Mouse (Mus musculus): ENCODE data around the gene Mvb12a. TPM values are rescaled to one million over a fixed set of nuclear protein-coding genes. Genes with fewer than 3 reads are reported as not detected.

Gene Mvb12a
- polyA plus RNA-seq, 1 experiment: 61.5 TPM

- Histone ChIP-seq H3K36me3 (ENCODE audit: control insufficient read depth, insufficient read depth) (no peaks in the 10 kb centered on the region), H3K4me3 (no peak overlapping the region), H3K4me2 (ENCODE audit: low read depth) (peak overlapping the region; percentile 62), H3K27me3 (ENCODE audit: control insufficient read depth, insufficient read depth, insufficient read length) (no peaks in the 10 kb centered on the region), H3ac (ENCODE audit: control insufficient read depth, insufficient read length) (no peak overlapping the region), H3K79me2 (ENCODE audit: control insufficient read depth, insufficient read depth) (no peaks in the 10 kb centered on the region)
- TF ChIP-seq POLR2A (IDR thresholded peaks at IDR 0.05; ENCODE audit: insufficient read length, low read depth) (no peak), MYOG (IDR thresholded peaks at IDR 0.05; ENCODE audit: control insufficient read depth in 1 of 3, insufficient read depth in 1 of 3, insufficient read length in 2 of 3, low read depth in 2 of 3) (peak in 2 of 3 experiments; percentile 44 to 75), POLR2AphosphoS2 (IDR thresholded peaks at IDR 0.05; ENCODE audit: insufficient read length, low read depth) (peak; percentile 83), TCF3 (IDR thresholded peaks at IDR 0.05; ENCODE audit: insufficient read length, low read depth) (no peak), MYOD1 (IDR thresholded peaks at IDR 0.05; ENCODE audit: control insufficient read depth in 1 of 3, insufficient read length in 2 of 3, low read depth in 2 of 3) (peak in 2 of 3 experiments; percentile 54 to 81)
Measured at GRCm38 (mm10) chr8:71497881-71498501, 44.7 kb upstream of the Mvb12a start.

DNA sequence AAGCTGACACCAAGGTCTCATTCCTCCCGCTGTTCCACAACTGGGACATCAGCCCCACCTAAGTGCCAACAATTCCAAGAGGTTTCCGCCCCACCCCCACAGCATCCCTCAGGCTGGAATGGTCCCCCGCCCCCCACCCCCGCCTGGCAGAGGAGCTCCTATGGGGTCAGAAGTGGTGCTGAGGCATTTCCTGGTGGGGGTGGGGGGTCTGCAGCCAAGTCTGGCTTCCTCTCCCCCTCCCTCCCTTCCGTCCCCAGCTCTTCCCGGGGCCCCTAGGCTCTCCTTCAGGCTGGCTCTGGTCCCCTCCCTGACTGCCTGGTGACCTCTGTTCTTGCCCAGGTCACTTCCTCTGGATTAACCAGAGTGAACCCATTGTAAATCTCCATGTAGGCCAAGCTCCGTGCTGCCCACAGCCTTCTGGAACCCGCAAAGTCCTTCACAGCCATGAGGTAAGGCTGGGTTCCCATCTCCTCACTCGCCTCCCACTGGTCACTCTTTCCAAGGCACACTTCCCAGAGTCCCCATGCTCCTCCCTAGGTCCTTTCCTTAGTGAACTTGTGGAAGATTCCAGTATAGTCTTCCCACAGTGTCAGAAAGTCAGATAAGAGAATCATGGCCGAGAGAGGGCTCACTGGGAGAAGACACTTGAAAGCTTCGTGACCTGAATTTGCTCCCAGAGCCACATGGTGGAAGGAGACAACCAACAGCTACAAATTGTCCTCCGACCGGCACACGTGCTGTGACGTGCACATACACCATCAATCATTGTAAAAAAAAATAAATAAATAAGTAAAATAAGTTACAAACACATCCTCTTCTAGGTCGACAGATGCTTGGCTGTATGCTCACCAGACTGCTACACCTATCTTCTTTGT, 43.7 kb upstream of the Mvb12a start:
- Histone ChIP-seq H3K27me3 (ENCODE audit: control insufficient read depth, insufficient read depth, insufficient read length) (no peaks in the 10 kb centered on the region), H3K36me3 (ENCODE audit: control insufficient read depth, insufficient read depth) (no peaks in the 10 kb centered on the region), H3ac (ENCODE audit: control insufficient read depth, insufficient read length) (no peak overlapping the region), H3K4me2 (ENCODE audit: low read depth) (no peak overlapping the region), H3K79me2 (ENCODE audit: control insufficient read depth, insufficient read depth) (no peaks in the 10 kb centered on the region), H3K4me3 (no peak overlapping the region)
- TF ChIP-seq POLR2A (IDR thresholded peaks at IDR 0.05; ENCODE audit: insufficient read length, low read depth) (no peak), MYOG (IDR thresholded peaks at IDR 0.05; ENCODE audit: control insufficient read depth in 1 of 3, insufficient read depth in 1 of 3, insufficient read length in 2 of 3, low read depth in 2 of 3) (no peak), POLR2AphosphoS2 (IDR thresholded peaks at IDR 0.05; ENCODE audit: insufficient read length, low read depth) (no peak), E2F4 (IDR thresholded peaks at IDR 0.05; ENCODE audit: insufficient read depth) (no peak), TCF3 (IDR thresholded peaks at IDR 0.05; ENCODE audit: insufficient read length, low read depth) (no peak), SRF (IDR thresholded peaks at IDR 0.05; ENCODE audit: control insufficient read depth, insufficient read length, low read depth) (no peak)

GRCm38 (mm10) chr8:71504349-71504748, 38.4 kb upstream of the Mvb12a start:
- no peaks in the 10 kb centered on the region for H3K79me2 ChIP-seq (ENCODE audit: control insufficient read depth, insufficient read depth)
- peaks cover 22% of the 10 kb centered on the region for H3K27me3 ChIP-seq (ENCODE audit: control insufficient read depth, insufficient read depth, insufficient read length)
- H3K4me2 ChIP-seq (ENCODE audit: low read depth): no peak overlapping the region
- no peaks in the 10 kb centered on the region for H3K36me3 ChIP-seq (ENCODE audit: control insufficient read depth, insufficient read depth)
- H3K4me3 ChIP-seq: no peak overlapping the region
- no peak for TF ChIP-seq REST (IDR thresholded peaks at IDR 0.05; ENCODE audit: insufficient read depth, insufficient read length)
- TF ChIP-seq MYOD1 (IDR thresholded peaks at IDR 0.05; ENCODE audit: control insufficient read depth in 1 of 3, insufficient read length in 2 of 3, low read depth in 2 of 3): no peak
- TF ChIP-seq E2F4 (IDR thresholded peaks at IDR 0.05; ENCODE audit: insufficient read depth): no peak
- no peak for TF ChIP-seq TCF3 (IDR thresholded peaks at IDR 0.05; ENCODE audit: insufficient read length, low read depth)
- no peak for TF ChIP-seq MYOG (IDR thresholded peaks at IDR 0.05; ENCODE audit: control insufficient read depth in 1 of 3, insufficient read depth in 1 of 3, insufficient read length in 2 of 3, low read depth in 2 of 3)
- no peak overlapping the region for H3ac ChIP-seq (ENCODE audit: control insufficient read depth, insufficient read length)

- no peak overlapping the region for H3K4me3 ChIP-seq
- no peak overlapping the region for H3ac ChIP-seq (ENCODE audit: control insufficient read depth, insufficient read length)
- no peak overlapping the region for H3K4me2 ChIP-seq (ENCODE audit: low read depth)
- TF ChIP-seq USF1 (IDR thresholded peaks at IDR 0.05; ENCODE audit: low read depth) (no peak), SRF (IDR thresholded peaks at IDR 0.05; ENCODE audit: control insufficient read depth, insufficient read length, low read depth) (no peak), MYOG (IDR thresholded peaks at IDR 0.05; ENCODE audit: control insufficient read depth in 1 of 3, insufficient read depth in 1 of 3, insufficient read length in 2 of 3, low read depth in 2 of 3) (no peak), TCF12 (IDR thresholded peaks at IDR 0.05; ENCODE audit: insufficient read depth, poor library complexity, severe bottlenecking) (no peak), MAX (IDR thresholded peaks at IDR 0.05; ENCODE audit: low read depth) (no peak), POLR2A (IDR thresholded peaks at IDR 0.05; ENCODE audit: insufficient read length, low read depth) (no peak), REST (IDR thresholded peaks at IDR 0.05; ENCODE audit: insufficient read depth, insufficient read length) (no peak), E2F4 (IDR thresholded peaks at IDR 0.05; ENCODE audit: insufficient read depth) (no peak), POLR2AphosphoS2 (IDR thresholded peaks at IDR 0.05; ENCODE audit: insufficient read length, low read depth) (no peak), CEBPB (IDR thresholded peaks at IDR 0.05; ENCODE audit: insufficient read depth, poor library complexity, severe bottlenecking) (no peak), TCF3 (IDR thresholded peaks at IDR 0.05; ENCODE audit: insufficient read length, low read depth) (no peak), MYOD1 (IDR thresholded peaks at IDR 0.05; ENCODE audit: control insufficient read depth in 1 of 3, insufficient read length in 2 of 3, low read depth in 2 of 3) (no peak)
- H3K79me2 ChIP-seq (ENCODE audit: control insufficient read depth, insufficient read depth): no peaks in the 10 kb centered on the region
- peaks cover 31% of the 10 kb centered on the region for H3K27me3 ChIP-seq (ENCODE audit: control insufficient read depth, insufficient read depth, insufficient read length)
- no peaks in the 10 kb centered on the region for H3K36me3 ChIP-seq (ENCODE audit: control insufficient read depth, insufficient read depth)
Measured at GRCm38 (mm10) chr8:71505326-71505725, 37.4 kb upstream of the Mvb12a start.

- H3K36me3 ChIP-seq (ENCODE audit: control insufficient read depth, insufficient read depth): no peaks in the 10 kb centered on the region
- no peak overlapping the region for H3ac ChIP-seq (ENCODE audit: control insufficient read depth, insufficient read length)
- no peak overlapping the region for H3K4me2 ChIP-seq (ENCODE audit: low read depth)
- peaks cover 35% of the 10 kb centered on the region for H3K27me3 ChIP-seq (ENCODE audit: control insufficient read depth, insufficient read depth, insufficient read length)
- no peaks in the 10 kb centered on the region for H3K79me2 ChIP-seq (ENCODE audit: control insufficient read depth, insufficient read depth)
- H3K4me3 ChIP-seq: no peak overlapping the region
- TF ChIP-seq POLR2AphosphoS2 (IDR thresholded peaks at IDR 0.05; ENCODE audit: insufficient read length, low read depth) (no peak), MYOG (IDR thresholded peaks at IDR 0.05; ENCODE audit: control insufficient read depth in 1 of 3, insufficient read depth in 1 of 3, insufficient read length in 2 of 3, low read depth in 2 of 3) (no peak), POLR2A (IDR thresholded peaks at IDR 0.05; ENCODE audit: insufficient read length, low read depth) (no peak), SRF (IDR thresholded peaks at IDR 0.05; ENCODE audit: control insufficient read depth, insufficient read length, low read depth) (no peak), USF1 (IDR thresholded peaks at IDR 0.05; ENCODE audit: low read depth) (no peak), E2F4 (IDR thresholded peaks at IDR 0.05; ENCODE audit: insufficient read depth) (no peak), CEBPB (IDR thresholded peaks at IDR 0.05; ENCODE audit: insufficient read depth, poor library complexity, severe bottlenecking) (no peak), TCF3 (IDR thresholded peaks at IDR 0.05; ENCODE audit: insufficient read length, low read depth) (no peak)
Measured at GRCm38 (mm10) chr8:71505979-71506378, 36.7 kb upstream of the Mvb12a start.
